Mouse (Mus musculus): ENCODE data around the gene Pgbd5. TPM values are rescaled to one million over a fixed set of nuclear protein-coding genes. Genes with fewer than 3 reads are reported as not detected.
A peak's percentile ranks its signal among the peaks of the same experiment; 100 is the strongest.

Gene Pgbd5
- total RNA-seq, 2 experiments from 2014 or later = 261 to 272 TPM

GRCm38 (mm10) chr8:124351636-124352035 is 87.8 kb downstream of the Pgbd5 start:
- DNase-seq (ENCODE audit: extremely low spot score in 1 of 2, low spot score in 1 of 2) = no peak

GRCm38 (mm10) chr8:124349663-124350062 is 89.8 kb downstream of the Pgbd5 start:
- DNase-seq (ENCODE audit: extremely low spot score in 1 of 2, low spot score in 1 of 2) = peak; percentile 88 to 99

GRCm38 (mm10) chr8:124348087-124348486 is 91.4 kb downstream of the Pgbd5 start:
- DNase-seq (ENCODE audit: extremely low spot score in 1 of 2, low spot score in 1 of 2) = no peak

- DNase-seq (ENCODE audit: extremely low spot score in 1 of 2, low spot score in 1 of 2) = peak; percentile 56 to 80
These were observed 92.5 kb downstream of the Pgbd5 start for GRCm38 (mm10) chr8:124346852-124347523.

- no peak for DNase-seq (ENCODE audit: extremely low spot score in 1 of 2, low spot score in 1 of 2)
These were observed 94.4 kb downstream of the Pgbd5 start for GRCm38 (mm10) chr8:124345098-124345497.

GRCm38 (mm10) chr8:124343991-124344390 is 95.5 kb downstream of the Pgbd5 start:
- DNase-seq (ENCODE audit: extremely low spot score in 1 of 2, low spot score in 1 of 2) = no peak

- DNase-seq (ENCODE audit: extremely low spot score in 1 of 2, low spot score in 1 of 2) = no peak
These were observed 96.3 kb downstream of the Pgbd5 start for GRCm38 (mm10) chr8:124343151-124343550.

- DNase-seq (ENCODE audit: extremely low spot score in 1 of 2, low spot score in 1 of 2) = no peak
These were observed 98.9 kb downstream of the Pgbd5 start for GRCm38 (mm10) chr8:124340360-124341068.

- no peak for DNase-seq (ENCODE audit: extremely low spot score in 1 of 2, low spot score in 1 of 2)
These were observed 99.7 kb downstream of the Pgbd5 start for GRCm38 (mm10) chr8:124339742-124340141.

GRCm38 (mm10) chr8:124336302-124336701 is 103.2 kb downstream of the Pgbd5 start:
- DNase-seq (ENCODE audit: extremely low spot score in 1 of 2, low spot score in 1 of 2) = no peak

- DNase-seq (ENCODE audit: extremely low spot score in 1 of 2, low spot score in 1 of 2) = no peak
These were observed 107.8 kb downstream of the Pgbd5 start for GRCm38 (mm10) chr8:124331706-124332105.

GRCm38 (mm10) chr8:124331094-124331493 is 108.4 kb downstream of the Pgbd5 start:
- DNase-seq (ENCODE audit: extremely low spot score in 1 of 2, low spot score in 1 of 2) = no peak

GRCm38 (mm10) chr8:124330433-124330832 is 109.0 kb downstream of the Pgbd5 start:
- peak in 1 of 2 experiments; percentile 30 for DNase-seq (ENCODE audit: extremely low spot score in 1 of 2, low spot score in 1 of 2)

GRCm38 (mm10) chr8:124329690-124330089 is 109.8 kb downstream of the Pgbd5 start:
- no peak for DNase-seq (ENCODE audit: extremely low spot score in 1 of 2, low spot score in 1 of 2)

GRCm38 (mm10) chr8:124328259-124328658 is 111.2 kb downstream of the Pgbd5 start:
- no peak for DNase-seq (ENCODE audit: extremely low spot score in 1 of 2, low spot score in 1 of 2)

- DNase-seq (ENCODE audit: extremely low spot score in 1 of 2, low spot score in 1 of 2) = no peak
These were observed 116.1 kb downstream of the Pgbd5 start for GRCm38 (mm10) chr8:124323356-124323755.

GRCm38 (mm10) chr8:124321227-124321840 is 118.1 kb downstream of the Pgbd5 start:
- no peak for DNase-seq (ENCODE audit: extremely low spot score in 1 of 2, low spot score in 1 of 2)

- DNase-seq (ENCODE audit: extremely low spot score in 1 of 2, low spot score in 1 of 2) = no peak
These were observed 120.2 kb downstream of the Pgbd5 start for GRCm38 (mm10) chr8:124319316-124319652.

All from layer of hippocampus, postnatal 25 days (tissue).